Mouse (Mus musculus): ENCODE results near the gene Xxylt1.

The Xxylt1 gene

GRCm38 (mm10) chr16:31081125-31081664, at the start of gene Xxylt1:
Gene Xxylt1 (minus strand): TSS chr16:31081432.
- DNase-seq (ENCODE audit: low spot score): peak; percentile 91

DNA sequence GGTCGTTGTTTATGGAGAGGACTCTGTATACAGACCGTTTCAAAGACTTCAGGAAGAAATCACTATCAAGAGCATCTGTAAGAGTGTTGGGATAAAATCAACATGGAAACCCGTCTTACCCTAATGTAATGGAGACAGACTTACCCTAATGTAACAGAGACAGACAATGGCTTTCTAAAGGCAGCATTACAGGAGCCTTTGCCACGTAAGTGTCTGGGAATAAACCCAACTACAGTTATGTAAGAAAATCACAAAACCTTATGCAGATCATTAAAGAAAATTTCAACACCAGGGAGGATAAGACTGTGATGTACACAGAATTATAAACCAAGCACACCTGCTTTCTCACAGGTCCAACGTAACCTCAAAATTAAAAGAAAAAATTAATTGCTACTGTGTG, 46.9 kb upstream of the Xxylt1 start:
- no peak for DNase-seq (ENCODE audit: low spot score)

DNA sequence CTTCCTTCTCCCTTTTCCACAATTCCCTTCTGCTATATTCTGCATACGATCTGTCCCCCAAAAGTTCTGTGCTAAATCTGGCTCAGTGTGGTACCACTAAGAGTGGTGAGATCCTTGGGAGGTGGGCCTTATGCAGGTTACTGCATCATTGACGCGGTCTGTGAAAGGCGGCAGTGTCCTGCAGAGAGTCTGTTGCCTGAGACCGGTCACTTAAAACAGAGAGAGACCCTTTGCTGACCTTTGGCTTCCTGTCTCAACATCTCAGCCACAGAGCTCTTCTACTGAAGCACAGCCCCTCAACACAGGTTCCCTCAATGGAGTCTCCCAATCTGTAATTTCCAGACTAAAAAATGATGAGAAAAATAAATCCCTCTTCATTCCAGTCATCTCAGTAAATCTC, 43.8 kb upstream of the Xxylt1 start:
- no peak for DNase-seq (ENCODE audit: low spot score)

GRCm38 (mm10) chr16:31121612-31122011, 40.4 kb upstream of the Xxylt1 start:
- no peak for DNase-seq (ENCODE audit: low spot score)

GRCm38 (mm10) chr16:31113596-31113995, 32.4 kb upstream of the Xxylt1 start:
- DNase-seq (ENCODE audit: low spot score): no peak

- no peak for DNase-seq (ENCODE audit: low spot score)
Observed at GRCm38 (mm10) chr16:31101352-31101751, 20.1 kb upstream of the Xxylt1 start.

DNA sequence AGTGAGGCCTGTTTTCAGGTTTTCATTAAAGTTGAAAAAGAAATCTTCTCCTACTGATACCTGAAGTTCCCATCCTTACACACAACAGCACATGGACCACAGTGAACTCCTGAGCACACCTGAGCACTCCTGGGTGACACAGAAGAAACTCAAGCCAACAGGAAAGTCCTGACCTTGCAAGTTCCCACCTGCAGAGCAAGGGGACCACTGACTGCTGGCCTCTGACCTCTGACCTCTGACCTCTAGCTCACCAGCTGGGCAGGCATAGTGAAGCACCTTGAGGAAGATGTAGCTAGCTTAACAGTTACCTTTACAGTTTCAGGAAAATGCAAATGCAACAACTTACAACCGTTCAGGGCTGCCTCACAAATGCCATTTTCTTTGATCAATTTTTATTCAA, 18.7 kb upstream of the Xxylt1 start:
- no peak for DNase-seq (ENCODE audit: low spot score)

DNA sequence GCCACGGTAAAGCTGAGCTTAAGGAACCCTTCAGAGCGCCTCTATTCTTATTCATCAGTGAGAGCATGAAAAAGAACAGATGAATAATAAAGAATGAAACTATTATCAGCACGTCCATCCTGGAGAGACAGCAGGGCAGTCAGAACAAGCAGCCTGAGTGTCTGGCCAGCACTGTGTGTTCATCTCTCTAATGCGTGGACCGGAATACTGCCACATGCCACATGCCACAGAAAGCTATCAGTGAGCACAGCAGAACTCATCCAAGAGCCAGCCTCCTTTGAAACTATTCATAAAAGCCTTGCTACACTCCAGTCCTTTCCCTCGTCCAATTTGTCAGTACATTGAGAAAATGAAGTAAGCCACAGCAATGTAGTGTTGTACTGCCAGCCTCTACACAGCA, 12.8 kb upstream of the Xxylt1 start:
- no peak for DNase-seq (ENCODE audit: low spot score)

DNA sequence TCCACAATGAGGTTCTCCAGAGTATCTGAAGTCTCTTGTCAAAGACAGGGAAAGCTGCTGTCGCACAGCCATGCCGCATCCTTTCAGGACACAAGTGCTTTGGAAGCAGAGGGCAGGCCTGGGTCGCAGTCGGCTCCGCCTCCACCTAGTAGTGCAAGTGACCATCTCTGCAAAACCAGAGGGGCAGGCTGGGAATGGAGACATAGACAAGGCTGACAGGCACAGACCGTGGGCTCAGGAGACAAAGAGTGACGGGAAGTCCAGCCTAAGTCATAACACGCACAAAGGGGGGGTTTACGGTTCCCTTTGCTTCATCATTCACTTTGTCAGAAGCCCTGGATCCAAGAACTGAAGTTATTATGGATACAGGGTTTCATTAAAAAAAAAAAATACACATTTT, 12.0 kb upstream of the Xxylt1 start:
- DNase-seq (ENCODE audit: low spot score): no peak

- DNase-seq (ENCODE audit: low spot score): no peak
Observed at GRCm38 (mm10) chr16:31081891-31082290, 659 bp upstream of the Xxylt1 start.

DNA sequence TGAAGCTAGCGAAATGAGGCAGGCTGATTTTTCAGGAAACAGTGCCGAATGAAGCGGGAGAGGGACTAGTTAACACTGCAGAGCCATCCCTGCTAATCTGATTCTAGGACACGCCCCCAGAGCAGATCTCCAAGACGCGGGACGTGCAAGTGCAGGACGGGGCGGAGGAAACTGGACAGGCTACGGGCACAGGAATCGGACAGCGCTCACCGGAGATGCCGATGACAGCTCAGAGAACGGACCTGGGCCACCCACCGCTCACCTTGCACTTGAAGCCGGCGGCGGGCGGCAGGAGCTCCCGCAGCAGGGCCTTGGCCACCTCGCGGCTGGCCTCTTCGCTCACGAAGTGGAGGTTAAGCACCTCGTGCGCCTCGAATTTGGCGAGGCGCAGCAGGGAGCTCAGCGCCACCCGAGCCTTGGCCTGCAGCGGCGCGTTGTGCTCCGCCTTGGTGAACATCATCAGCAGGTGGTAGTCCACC, 620 bp downstream of the Xxylt1 start:
- DNase-seq (ENCODE audit: low spot score): no peak

DNA sequence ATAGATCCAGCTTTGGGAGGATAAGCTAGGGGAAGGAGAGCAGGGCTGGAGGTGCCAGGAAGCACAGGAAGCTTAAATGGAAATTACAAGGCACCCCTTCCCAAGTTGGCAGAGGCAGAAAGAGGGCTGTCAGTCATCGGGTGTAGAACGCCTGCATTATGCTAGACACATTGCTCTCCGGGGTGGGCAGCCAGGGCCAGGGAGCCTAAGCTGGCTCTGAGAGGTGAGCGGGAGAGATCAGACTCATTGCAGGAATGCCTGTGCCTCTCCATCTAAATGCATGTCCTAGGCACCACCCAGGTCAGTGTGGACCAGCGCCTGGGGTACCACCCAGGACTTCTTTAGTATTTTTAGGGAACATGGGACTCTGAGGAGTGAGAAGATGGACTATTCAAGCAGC, 3.8 kb downstream of the Xxylt1 start:
- DNase-seq (ENCODE audit: low spot score): no peak

DNA sequence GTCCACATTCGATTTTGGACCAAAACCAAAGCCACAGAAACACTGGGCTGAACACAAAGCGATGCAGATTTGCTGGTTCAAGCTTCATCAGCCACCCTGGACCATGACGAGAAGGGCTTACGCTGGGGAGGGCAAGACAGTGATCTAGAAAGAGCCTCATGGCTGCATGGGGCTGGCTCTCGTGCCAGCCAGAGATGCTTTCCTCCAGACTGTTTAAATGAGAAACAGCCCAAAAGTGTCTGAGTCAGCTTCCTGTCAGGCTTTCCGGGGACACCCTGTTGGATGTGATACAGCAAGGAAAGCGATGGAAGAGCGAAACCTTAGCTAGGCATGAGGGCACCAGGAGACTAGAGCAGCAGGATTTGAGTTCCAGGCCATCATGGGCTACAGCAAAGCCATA, 4.8 kb downstream of the Xxylt1 start:
- no peak for DNase-seq (ENCODE audit: low spot score)

DNA sequence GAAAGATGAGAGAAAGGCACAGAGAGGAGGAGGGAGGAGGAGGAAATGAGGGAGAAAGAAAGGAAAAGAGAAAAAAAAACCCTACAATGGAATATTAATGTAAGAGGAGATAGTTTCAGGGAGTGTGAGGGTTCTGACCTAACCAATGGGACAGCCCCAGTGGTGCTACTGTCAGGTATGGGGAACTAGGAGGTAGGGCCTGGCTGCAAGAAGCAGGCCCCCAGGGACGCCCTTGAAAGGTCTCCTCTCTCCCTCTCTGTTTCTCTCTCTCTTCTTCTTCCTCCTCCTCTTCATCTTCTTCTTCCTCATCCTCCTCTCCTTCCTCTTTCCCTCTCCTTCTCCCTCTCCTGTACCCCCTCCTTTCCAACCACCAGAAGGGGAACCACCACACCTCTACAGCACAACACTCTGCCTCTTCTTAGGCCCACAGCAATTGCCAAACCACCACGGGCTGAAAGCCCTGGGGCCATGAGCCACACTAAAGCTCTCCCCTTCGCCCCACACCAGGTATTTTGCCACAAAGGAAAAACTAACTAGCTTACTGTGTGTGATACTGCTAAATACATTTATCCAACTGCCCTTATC, 6.8 kb downstream of the Xxylt1 start:
- DNase-seq (ENCODE audit: low spot score): no peak

- no peak for DNase-seq (ENCODE audit: low spot score)
Observed at GRCm38 (mm10) chr16:31071731-31072130, 9.5 kb downstream of the Xxylt1 start.

- DNase-seq (ENCODE audit: low spot score): peak; percentile 74
Observed at GRCm38 (mm10) chr16:31070358-31071133, 10.7 kb downstream of the Xxylt1 start.

- DNase-seq (ENCODE audit: low spot score): no peak
Observed at GRCm38 (mm10) chr16:31069211-31070166, 11.7 kb downstream of the Xxylt1 start.

DNA sequence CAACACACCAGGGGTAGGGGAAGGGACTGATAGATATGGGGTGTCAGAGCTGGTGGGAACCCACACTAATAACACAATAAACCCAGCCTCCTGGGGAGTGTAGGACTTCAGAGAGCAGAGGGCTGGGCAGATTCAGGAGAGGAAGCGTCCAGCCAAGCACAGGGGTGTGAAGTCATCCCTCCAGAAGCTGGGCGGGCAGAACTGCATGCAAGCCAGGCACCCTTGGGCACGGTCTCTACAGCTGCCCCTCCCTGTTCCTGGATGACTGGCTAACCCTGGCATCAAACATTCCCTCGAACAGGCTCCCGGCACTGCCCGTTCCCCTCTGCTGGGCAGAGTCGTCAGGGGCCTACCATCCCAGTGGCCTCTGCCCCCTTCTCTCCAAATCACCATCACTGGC, 13.0 kb downstream of the Xxylt1 start:
- no peak for DNase-seq (ENCODE audit: low spot score)

GRCm38 (mm10) chr16:31066344-31067098, 14.7 kb downstream of the Xxylt1 start:
- DNase-seq (ENCODE audit: low spot score): no peak

- DNase-seq (ENCODE audit: low spot score): no peak
Observed at GRCm38 (mm10) chr16:31064782-31065181, 16.4 kb downstream of the Xxylt1 start.

DNA sequence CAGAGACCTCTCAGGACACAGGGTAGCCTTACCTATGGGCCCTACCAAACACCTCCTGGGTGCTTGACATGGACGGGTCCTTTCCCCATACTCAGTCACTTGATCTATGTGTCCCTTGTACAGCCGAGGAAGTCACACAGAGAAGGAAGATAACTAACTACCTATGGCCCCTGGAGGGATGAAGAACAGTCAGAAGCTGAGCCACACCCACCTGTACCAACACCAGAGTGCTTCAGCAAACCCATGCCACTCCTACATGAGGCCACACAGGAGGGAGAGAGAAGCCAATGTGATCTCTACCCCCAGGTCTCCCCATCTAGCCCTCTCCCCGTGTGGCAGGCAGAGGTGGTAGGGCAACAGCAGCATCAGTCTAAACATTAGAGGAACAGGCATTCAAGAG, 18.3 kb downstream of the Xxylt1 start:
- DNase-seq (ENCODE audit: low spot score): no peak

Data from left cerebral cortex, adult 11 months (tissue).